Mouse (Mus musculus): ENCODE measurements around the gene Hcn2.
"Not testable (repeated sequence)": the region's sequence is repeated elsewhere in the genome, so short reads cannot be mapped to it uniquely, and the experiment has no call there.

Hcn2 gene

GRCm38 (mm10) chr10:79745411-79745810 lies 29.0 kb downstream of the Hcn2 start:
- no peak for DNase-seq (ENCODE audit: low spot score)

GRCm38 (mm10) chr10:79745898-79746773 lies 29.7 kb downstream of the Hcn2 start, which contains the start of gene Polrmt:
Gene Polrmt, minus strand, starts transcription at chr10:79746581.
- peak; percentile 98 for DNase-seq (ENCODE audit: low spot score)

DNA sequence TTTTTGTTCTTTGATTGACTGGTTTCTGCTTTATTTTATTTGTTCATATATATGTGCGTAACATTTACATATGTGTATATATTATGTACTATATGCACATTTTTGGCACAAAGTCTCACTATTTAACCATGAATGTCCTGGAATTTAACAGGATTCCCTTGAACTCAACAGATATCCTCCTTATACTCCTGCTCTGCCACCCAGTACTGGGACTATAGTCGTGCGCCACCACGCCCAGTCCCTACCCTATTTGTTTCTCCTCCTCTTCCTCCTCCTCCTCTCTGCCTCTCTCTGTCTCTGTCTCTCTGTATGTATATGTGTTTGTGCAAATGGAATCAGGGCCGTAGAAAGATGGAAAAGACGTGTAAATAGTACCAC lies 30.3 kb downstream of the Hcn2 start:
- no peak for DNase-seq (ENCODE audit: low spot score)

DNA sequence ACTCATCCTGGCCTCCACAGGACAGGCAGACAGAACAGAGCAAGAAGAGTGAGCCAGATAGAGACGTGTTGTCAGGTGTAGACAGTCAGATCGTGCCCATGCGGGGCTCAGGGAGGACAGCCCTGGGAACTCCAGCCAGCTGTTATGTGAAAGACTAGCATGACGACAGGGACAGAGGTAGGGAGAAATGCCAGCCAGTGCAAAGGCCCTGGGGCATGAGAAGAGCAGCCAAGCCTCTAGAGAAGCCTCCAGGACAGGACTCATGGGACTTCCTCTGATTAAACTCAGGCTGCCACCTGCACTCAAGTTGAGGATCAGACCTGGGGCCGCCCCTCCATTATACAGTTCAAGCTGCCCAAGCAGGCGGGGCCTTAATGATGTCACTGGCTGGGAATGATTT lies 32.1 kb downstream of the Hcn2 start:
- DNase-seq (ENCODE audit: low spot score) = no peak

- DNase-seq (ENCODE audit: low spot score) = peak; percentile 78
Measured at GRCm38 (mm10) chr10:79754856-79755516, 38.6 kb downstream of the Hcn2 start, which contains the start of gene Fgf22. Gene Fgf22, plus strand, starts transcription at chr10:79755076.

DNA sequence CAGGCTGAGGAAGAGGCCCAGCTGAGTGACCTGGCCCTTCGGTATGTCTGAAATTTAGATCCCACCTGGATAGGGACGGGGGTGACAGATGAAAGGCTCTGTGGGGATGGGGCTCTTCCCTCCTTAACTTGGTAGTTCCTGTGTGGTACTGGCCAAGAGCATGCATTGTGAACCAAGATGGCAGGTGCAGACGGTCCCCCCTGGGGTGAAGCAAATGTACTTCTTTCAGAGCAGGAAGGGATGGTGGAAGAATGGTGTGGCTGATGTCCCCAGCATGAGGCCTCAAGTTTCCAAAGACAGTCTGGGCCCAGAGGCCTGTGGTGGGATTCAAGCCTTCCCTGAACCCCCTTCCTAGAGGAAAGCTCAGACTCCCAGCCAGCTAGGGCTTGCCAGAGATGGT lies 39.4 kb downstream of the Hcn2 start:
- no peak for DNase-seq (ENCODE audit: low spot score)

GRCm38 (mm10) chr10:79756660-79757059 lies 40.2 kb downstream of the Hcn2 start:
- DNase-seq (ENCODE audit: low spot score) = no peak

GRCm38 (mm10) chr10:79759675-79760074 lies 43.2 kb downstream of the Hcn2 start:
- DNase-seq (ENCODE audit: low spot score) = not testable (repeated sequence)

DNA sequence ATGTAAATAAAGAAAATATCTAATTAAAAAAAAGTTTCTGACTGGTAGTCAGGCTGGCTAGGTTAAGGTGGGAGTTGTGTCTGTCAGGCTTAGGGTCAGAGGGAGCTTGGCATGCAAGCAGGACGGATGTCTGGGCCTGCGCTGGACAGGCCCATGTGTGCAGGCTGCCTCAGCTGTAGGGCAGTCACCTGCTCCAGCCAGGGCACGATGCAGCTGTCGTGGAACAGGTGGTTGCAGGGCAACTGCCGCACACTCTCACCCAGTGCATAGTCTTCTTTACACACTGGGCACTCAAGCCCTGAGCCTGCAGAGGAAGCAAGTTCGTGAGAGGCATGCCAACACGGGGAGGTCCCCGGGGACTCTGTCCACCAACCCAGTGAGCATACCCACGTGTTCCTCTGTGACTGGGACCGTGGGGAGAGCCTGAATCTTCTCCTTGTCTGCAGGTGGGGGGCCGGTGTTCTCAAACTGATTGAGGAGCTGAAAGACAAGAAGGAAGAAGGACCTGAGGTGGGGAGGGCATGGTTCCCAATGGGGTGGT lies 44.2 kb downstream of the Hcn2 start:
- DNase-seq (ENCODE audit: low spot score) = no peak

GRCm38 (mm10) chr10:79762875-79763274 lies 46.4 kb downstream of the Hcn2 start:
- DNase-seq (ENCODE audit: low spot score) = no peak

- DNase-seq (ENCODE audit: low spot score) = no peak
Measured at GRCm38 (mm10) chr10:79764234-79764633, 47.8 kb downstream of the Hcn2 start.

DNA sequence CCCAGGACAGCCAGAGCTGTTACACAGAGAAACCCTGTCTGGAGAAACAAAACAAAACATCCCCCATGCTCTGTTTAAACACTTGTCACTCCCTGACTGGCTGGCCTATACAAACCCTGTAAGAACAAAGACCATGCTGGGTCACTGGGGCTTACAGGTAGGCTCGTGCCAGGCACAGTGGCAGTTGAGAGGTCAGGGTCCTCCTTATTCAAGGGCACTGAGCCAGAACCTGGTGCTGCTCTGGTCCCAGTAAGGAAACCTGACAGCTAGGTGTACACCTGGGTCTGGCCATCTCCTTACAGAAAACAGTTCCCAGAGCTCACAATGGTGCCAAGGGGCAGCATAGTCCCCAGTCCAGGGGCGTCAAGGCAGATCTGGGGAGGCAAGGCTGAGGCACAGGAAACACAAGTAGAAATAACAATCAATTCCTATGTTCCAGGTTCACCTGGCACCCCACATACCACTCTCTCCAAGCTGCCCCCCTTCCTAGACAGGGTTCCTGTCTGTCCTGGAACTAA lies 48.9 kb downstream of the Hcn2 start:
- DNase-seq (ENCODE audit: low spot score) = no peak

- DNase-seq (ENCODE audit: low spot score) = no peak
Measured at GRCm38 (mm10) chr10:79766001-79766507, 49.6 kb downstream of the Hcn2 start.

- peak; percentile 99 for DNase-seq (ENCODE audit: low spot score)
Measured at GRCm38 (mm10) chr10:79766508-79767325, 50.3 kb downstream of the Hcn2 start, which contains the start of gene Rnf126. Gene Rnf126, minus strand, starts transcription at chr10:79766952.

- DNase-seq (ENCODE audit: low spot score) = peak; percentile 96
Measured at GRCm38 (mm10) chr10:79767372-79768244, 51.2 kb downstream of the Hcn2 start.

DNA sequence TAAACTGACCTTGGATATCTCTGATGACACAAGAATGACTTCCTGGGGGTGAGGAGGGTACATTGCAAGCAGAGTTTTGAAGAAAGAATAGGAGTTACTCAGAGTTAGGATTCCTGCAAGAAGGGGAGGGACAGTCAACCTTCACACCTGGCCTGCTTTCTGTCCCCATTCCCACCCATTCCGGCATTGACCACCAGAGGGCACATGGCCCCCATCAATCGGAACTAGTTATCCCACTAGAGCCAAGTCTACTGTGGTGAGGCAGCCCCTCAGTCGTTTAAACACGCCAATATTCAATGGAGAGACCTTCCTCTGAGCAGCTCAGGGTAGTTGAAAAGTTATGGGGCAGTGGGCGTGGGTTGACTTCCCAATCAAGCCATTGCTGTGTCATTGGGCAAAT lies 52.0 kb downstream of the Hcn2 start:
- DNase-seq (ENCODE audit: low spot score) = peak; percentile 87

- DNase-seq (ENCODE audit: low spot score) = no peak
Measured at GRCm38 (mm10) chr10:79769329-79769728, 52.9 kb downstream of the Hcn2 start.

DNA sequence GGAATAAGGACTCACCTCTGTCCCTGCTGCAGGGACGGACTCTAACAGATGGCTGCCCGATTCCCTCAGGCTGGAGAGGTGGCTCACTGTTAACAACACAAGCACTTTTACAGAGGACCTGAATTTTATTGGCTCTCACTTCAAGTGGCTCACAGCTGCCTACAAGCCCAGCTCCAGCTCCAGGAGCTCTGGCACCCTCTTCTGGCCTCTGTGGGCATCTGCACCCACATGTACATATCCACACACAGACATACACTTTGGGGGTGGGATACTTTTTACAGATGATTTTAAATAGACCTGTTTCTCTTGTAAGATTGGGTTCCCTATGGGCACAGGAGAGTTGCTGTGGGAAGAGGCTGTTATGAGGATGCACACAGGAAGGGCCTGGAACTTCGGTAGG lies 55.9 kb downstream of the Hcn2 start:
- DNase-seq (ENCODE audit: low spot score) = no peak

GRCm38 (mm10) chr10:79773208-79773607 lies 56.8 kb downstream of the Hcn2 start:
- no peak for DNase-seq (ENCODE audit: low spot score)

- DNase-seq (ENCODE audit: low spot score) = no peak
Measured at GRCm38 (mm10) chr10:79774486-79775279, 58.2 kb downstream of the Hcn2 start.
